Mouse (Mus musculus): ENCODE measurements around the gene Npas2.

Gene Npas2

GRCm38 (mm10) chr1:39212982-39213381 lies 19.5 kb downstream of the Npas2 start:
- DNase-seq (ENCODE audit: inconsistent age in 2 of 2, low spot score in 1 of 2): no peak

- no peak for DNase-seq (ENCODE audit: inconsistent age in 2 of 2, low spot score in 1 of 2)
Observed at GRCm38 (mm10) chr1:39217584-39217983, 24.1 kb downstream of the Npas2 start.

DNA sequence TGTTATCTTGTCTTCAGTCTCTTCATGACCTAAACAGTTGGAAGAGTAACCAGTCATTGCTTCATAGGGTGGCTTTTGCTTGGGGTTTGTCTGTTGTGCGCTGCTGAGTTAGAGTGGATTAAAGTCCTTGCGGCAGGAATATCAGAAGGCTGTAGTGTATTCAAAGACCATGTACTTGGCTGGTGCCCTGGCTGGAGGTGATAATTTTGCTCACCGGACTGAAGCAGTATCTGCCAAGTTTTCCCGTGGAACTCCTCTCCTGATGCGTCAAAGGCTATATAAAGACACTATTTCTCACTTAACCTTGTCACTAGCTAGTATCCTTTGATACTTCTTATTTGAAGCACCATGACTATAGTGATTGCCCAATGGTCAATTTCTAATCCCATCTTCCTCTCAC lies 34.9 kb downstream of the Npas2 start:
- DNase-seq (ENCODE audit: inconsistent age in 2 of 2, low spot score in 1 of 2): no peak

- DNase-seq (ENCODE audit: inconsistent age in 2 of 2, low spot score in 1 of 2): no peak
Observed at GRCm38 (mm10) chr1:39230021-39230420, 36.5 kb downstream of the Npas2 start.

GRCm38 (mm10) chr1:39234815-39235449 lies 41.4 kb downstream of the Npas2 start:
- peak; percentile 32 to 65 for DNase-seq (ENCODE audit: inconsistent age in 2 of 2, low spot score in 1 of 2)

GRCm38 (mm10) chr1:39237503-39238255 lies 44.1 kb downstream of the Npas2 start:
- peak in 1 of 2 experiments; percentile 44 for DNase-seq (ENCODE audit: inconsistent age in 2 of 2, low spot score in 1 of 2)

- DNase-seq (ENCODE audit: inconsistent age in 2 of 2, low spot score in 1 of 2): no peak
Observed at GRCm38 (mm10) chr1:39240860-39241584, 47.5 kb downstream of the Npas2 start.

DNA sequence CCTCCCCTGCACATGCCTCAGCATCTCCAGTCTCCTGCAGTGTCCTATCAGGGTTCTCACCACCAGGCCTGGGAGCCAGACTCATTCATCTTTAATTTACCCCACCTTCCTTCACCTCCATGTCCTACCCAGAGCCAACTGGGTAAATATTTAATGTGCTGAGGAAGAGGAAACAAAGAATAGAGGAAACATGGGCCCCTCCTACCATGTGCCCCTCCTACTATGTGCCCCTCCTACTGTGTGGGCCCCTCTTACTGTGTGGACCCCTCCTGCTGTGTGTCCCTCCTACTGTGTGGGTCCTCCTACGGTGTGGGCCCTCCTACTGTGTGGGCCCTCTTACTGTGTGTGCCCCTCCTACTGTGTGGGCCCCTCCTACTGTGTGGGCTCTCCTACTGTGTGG lies 51.2 kb downstream of the Npas2 start:
- no peak for DNase-seq (ENCODE audit: inconsistent age in 2 of 2, low spot score in 1 of 2)

DNA sequence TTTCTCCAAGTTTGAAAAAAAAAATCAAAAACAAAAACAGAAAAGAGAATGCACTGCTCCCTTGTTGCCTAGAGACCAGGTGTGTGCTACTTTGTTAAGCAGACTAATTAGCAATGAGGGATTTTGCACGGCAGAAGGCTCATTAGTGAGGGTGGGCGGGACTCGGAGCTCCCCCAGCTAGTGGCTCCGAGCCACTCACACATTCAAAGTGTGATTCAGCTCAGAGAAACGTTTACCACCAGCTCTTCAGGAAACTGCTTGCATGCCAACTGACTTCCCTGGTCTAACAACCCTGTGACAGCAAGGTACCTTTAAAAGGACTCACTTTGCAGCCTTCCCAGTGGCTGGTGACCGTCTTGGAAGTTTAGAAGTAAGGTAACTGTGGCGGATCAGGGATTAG lies 58.1 kb downstream of the Npas2 start:
- DNase-seq (ENCODE audit: inconsistent age in 2 of 2, low spot score in 1 of 2): no peak

DNA sequence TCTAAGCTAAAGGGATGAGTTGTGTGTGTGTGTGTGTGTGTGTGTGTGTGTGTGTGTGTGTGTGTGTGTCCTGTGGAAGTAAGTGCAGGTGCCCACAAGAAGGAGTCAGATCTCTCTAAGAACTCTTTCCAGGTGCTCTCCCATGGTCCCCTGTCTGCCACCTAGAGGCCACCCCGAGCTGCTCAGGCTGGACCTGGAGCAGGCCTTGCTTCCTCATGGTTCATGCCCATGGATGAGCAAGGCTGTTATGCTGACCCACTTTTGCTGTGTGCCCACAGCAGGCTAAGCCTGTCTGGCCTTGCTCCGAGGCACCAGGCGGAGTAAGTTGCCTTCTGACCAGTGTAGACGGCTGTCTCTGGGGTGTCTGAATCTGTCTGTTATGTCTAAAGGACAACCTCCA lies 60.2 kb downstream of the Npas2 start:
- peak; percentile 74 to 87 for DNase-seq (ENCODE audit: inconsistent age in 2 of 2, low spot score in 1 of 2)

- DNase-seq (ENCODE audit: inconsistent age in 2 of 2, low spot score in 1 of 2): no peak
Observed at GRCm38 (mm10) chr1:39256051-39256450, 62.5 kb downstream of the Npas2 start.

- peak; percentile 29 to 83 for DNase-seq (ENCODE audit: inconsistent age in 2 of 2, low spot score in 1 of 2)
Observed at GRCm38 (mm10) chr1:39256513-39257330, 63.2 kb downstream of the Npas2 start.

- no peak for DNase-seq (ENCODE audit: inconsistent age in 2 of 2, low spot score in 1 of 2)
Observed at GRCm38 (mm10) chr1:39257331-39257594, 63.7 kb downstream of the Npas2 start.

GRCm38 (mm10) chr1:39259668-39260067 lies 66.1 kb downstream of the Npas2 start:
- no peak for DNase-seq (ENCODE audit: inconsistent age in 2 of 2, low spot score in 1 of 2)

DNA sequence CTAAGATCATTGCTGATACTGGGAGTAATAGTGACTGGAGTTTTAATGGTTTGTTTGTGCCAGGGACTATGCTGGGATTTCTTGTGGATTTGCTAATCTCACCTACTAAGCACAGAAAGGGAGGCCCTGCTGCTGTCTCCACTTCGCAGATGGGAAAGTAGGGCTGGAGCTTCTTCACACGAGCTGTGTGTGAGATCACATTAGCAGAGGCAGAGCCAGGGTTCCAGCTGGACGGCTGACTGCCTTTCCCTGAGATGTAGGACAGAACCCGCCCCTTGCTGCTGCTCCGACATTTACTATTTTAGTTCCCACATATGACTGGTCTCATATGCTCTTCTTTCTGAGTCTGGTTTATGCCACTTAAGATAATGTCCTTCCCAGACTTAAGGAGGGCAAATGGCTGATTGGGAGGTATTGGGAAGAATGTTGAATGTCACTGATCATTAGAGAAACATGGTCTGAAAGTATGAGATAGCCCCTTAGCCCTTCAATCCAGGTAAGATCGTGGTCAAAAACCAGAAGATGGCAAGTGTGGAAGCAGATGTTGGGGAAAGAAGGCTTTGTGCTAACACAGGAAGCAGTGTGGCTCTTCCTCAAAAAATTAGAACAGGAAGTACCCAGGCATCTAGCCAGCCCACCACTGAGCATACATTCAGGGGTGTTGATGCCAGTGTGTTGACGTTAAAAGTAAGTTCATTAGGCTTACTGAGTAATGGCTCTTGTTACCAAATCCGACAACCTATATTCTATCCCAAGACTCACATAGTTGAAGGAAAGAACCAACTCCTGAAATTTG lies 66.8 kb downstream of the Npas2 start:
- DNase-seq (ENCODE audit: inconsistent age in 2 of 2, low spot score in 1 of 2): no peak

DNA sequence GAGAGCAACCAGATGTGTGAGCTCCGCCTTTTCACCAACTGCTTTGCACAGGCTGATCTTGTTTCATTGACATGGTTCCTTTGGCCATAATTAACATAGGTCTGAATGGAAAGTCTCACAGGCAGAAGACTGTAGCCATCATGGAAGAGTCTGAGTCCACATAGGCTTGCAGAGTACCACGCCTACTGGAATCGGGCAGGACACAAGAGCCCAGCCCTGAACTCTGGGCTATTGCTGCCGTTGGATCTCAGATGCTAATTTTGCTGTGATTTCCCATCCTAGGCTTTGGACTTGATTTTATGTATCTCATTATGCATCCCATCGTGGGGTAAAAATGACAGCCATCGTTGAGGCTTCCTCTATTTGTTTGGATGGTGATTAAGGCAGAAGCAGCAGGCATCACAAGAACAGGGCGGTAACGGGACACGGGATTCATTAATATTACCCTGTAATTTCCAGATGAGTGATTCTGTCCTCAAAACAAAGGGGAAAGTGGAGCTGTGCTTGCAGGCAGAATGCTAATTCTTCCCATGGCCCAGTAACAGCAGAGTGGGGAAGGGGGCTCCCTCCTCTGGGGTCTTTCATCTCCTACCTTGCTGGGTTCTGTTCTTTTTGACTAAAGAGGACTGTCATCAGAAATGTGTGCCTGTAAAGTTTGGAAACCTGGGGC lies 73.4 kb downstream of the Npas2 start:
- no peak for DNase-seq (ENCODE audit: inconsistent age in 2 of 2, low spot score in 1 of 2)

- no peak for DNase-seq (ENCODE audit: inconsistent age in 2 of 2, low spot score in 1 of 2)
Observed at GRCm38 (mm10) chr1:39272976-39273375, 79.4 kb downstream of the Npas2 start.

DNA sequence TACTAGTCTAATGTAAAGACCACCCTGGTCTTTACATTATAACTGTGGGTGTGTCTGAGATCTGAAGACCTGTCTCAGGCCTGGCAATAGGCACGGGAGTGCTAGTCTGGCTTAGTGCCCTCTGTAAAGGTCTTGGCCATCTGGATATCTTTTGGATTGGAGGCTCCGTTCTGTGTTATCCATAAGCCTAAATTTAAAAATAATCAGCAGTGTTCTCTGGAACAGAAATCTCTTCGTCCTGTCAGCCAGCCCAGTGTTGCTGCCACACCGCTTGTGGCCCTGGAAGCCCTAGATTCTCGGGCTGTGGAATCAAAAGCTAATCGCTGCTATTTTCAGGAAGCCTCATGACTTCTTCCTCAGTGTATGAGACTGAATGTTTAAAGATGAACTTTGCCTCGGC lies 86.9 kb downstream of the Npas2 start:
- DNase-seq (ENCODE audit: inconsistent age in 2 of 2, low spot score in 1 of 2): no peak

DNA sequence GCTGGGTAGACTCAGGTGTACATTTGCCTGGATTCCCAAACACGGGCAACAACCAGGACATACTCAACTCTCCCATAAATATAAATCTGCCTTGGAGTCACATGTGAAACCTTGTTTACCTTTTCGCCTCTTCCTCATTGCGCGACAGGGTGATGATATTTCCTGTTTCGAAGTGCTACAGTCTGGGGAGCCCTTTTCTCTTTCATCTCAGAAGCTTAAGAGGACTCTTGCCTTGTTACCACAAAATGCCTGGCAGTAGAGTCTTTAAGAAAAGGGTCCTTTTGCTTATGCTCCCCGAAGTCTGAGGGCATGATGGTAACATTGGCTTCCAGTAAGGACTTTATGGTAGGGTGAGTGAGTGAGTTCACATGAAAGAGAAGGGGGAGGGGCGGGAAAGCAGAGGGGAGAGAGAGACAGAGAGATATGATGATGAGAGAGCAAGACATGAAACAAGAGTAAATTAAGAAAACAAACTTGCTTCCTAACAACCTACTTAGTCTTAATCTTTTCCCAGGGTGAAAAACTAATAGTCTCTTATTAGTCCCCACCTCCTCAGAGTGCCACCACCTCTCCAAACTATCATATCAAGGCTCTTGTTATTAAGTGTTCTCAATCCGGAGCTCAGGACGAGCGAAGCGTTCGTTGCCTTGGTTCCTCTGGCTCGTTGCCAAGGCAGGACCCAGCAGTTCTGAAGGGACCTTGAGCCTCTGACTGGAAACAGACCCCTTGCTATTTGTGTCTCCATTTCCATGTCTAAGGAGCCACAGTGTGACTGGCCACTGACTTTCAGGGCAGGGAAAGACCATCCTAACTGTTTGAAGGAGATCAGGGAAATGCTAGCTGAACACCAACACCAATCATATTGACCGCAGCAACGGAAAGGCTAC lies 87.7 kb downstream of the Npas2 start:
- DNase-seq (ENCODE audit: inconsistent age in 2 of 2, low spot score in 1 of 2): peak; percentile 56 to 81

Measured in adrenal gland, adult (tissue).